Mouse (Mus musculus) intestine, embryonic 14.5 days (tissue): ENCODE results near the gene Cd47. TPM values are rescaled to one million over a fixed set of nuclear protein-coding genes. Genes with fewer than 3 reads are reported as not detected.

ENCODE experiments used
- ATAC-seq: fragments of 200-750 bp; cut with Nextera tagmentation; replicated peaks from 2 replicates; pipeline ENCODE4 v1.8.0; 2017; ENCODE audit warnings: low read depth, moderate number of reproducible peaks, moderate TSS enrichment, moderate library complexity; ENCODE audit not compliant: low FRiP score, low TSS enrichment
- DNase-seq: peaks from one replicate; pipeline ENCODE4 v3.0.0-alpha.2; 2018; ENCODE audit warnings: low spot score
- H3K27ac ChIP-seq: fragments of 300-500 bp; sonication (generic); 2 replicates; pipeline ENCODE4 v1.5.1; 2014; ENCODE audit warnings: low read depth, mild to moderate bottlenecking, control low read depth
- H3K27me3 ChIP-seq: fragments of 300-500 bp; sonication (generic); replicated peaks from 2 replicates; pipeline ENCODE4 v1.6.1; 2014; ENCODE audit warnings: low read length, control low read depth; ENCODE audit not compliant: control insufficient read depth, insufficient read depth
- H3K36me3 ChIP-seq: fragments of 300-500 bp; sonication (generic); 2 replicates; pipeline ENCODE4 v1.6.1; 2014; ENCODE audit warnings: low read length, control low read depth; ENCODE audit not compliant: control insufficient read depth, insufficient read depth
- H3K4me1 ChIP-seq: fragments of 300-500 bp; sonication (generic); replicated peaks from 2 replicates; pipeline ENCODE4 v1.6.1; 2014; ENCODE audit warnings: low read length, control low read depth, mixed read lengths; ENCODE audit not compliant: control insufficient read depth, insufficient read depth
- H3K4me2 ChIP-seq: fragments of 300-500 bp; sonication (generic); 2 replicates; pipeline ENCODE4 v1.6.1; 2014; ENCODE audit warnings: low read length
- H3K4me3 ChIP-seq: fragments of 300-500 bp; sonication (generic); 2 replicates; pipeline ENCODE4 v1.5.1; 2014; ENCODE audit warnings: low read depth, low read length, control low read depth, mixed read lengths
- H3K9ac ChIP-seq: fragments of 300-500 bp; sonication (generic); 2 replicates; pipeline ENCODE4 v1.6.1; 2014; ENCODE audit warnings: mild to moderate bottlenecking, low read length
- H3K9me3 ChIP-seq: fragments of 300-500 bp; sonication (generic); 2 replicates; pipeline ENCODE4 v1.6.1; 2016; ENCODE audit warnings: low read length, control low read depth; ENCODE audit not compliant: control insufficient read depth
- WGBS: fragments of 180-500 bp; shearing (Covaris S2); extraction: QIAGEN DNeasy Blood & Tissue Kit; methylation state at CpG from one replicate; pipeline ENCODE4 v1.1.7; 2014; 5-methylcytosine and 5-hydroxymethylcytosine counted together
- polyA plus RNA-seq: library from polyadenylated mRNA; unstranded; fragments of >200 nt; fragmentation: Nextera tagmentation; extraction: Ambion mirVana; gene quantifications from 2 replicates; pipeline ENCODE4 v1.2.1, GENCODE M21; 2014

Cd47 gene
- polyA plus RNA-seq, 1 experiment from 2014 or later = 74.7 TPM

DNA sequence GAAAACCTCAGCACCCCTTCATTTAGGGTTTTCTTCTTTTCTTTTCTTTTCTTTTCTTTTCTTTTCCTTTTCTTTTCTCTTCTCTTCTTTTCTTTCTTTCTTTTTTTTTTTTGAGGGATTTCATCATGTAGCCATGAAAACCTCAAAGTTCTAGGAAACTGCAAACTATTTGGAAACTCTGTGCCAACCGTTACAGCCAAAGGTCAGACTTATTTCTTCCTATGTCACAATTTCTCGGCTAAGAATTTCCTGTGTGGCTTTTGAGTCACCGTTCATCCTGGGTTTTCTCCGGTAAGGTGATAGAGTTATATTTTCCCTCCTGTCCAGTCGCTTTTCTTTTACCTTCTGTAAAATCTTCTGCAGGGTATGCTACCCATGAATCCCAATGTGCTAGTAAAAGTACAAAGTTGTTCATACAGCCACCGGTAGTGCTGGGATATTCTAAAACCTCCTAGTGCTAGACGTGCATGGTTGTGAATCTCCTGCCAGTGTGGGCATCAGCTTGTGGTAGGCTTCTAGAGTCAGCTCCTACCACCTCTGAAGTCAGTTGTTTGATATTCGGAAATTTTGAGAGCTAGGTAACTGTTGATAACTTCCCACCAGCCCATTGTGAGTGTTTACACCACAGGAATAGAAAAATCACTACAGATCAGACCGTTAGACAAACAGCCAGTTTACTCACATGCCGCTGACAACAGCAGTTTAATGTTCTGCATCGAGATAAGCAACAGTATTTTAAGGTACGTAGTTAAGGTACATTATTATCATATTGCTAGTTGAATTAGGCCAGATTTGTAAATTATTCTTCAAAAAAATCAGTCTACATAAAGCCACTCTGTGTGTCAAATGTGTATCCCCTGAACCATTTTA lies 29.8 kb upstream of the Cd47 start:
- DNase-seq (no peak), ATAC-seq (no peak)
- Histone ChIP-seq H3K27me3 (no peaks in the 10 kb centered on the region), H3K9ac (no peak overlapping the region), H3K36me3 (no peaks in the 10 kb centered on the region), H3K4me2 (no peak overlapping the region), H3K4me1 (no peaks in the 10 kb centered on the region), H3K4me3 (no peak overlapping the region), H3K9me3 (no peaks in the 10 kb centered on the region), H3K27ac (no peak overlapping the region)
- 86% methylated on average over 12 of the region's 12 CpGs for WGBS

GRCm38 (mm10) chr16:49771609-49772396 lies 28.5 kb upstream of the Cd47 start:
- H3K4me3 ChIP-seq = no peak overlapping the region
- no peaks in the 10 kb centered on the region for H3K36me3 ChIP-seq
- 84% methylated on average over 7 of the region's 7 CpGs for WGBS
- DNase-seq (no peak), ATAC-seq (no peak)
- H3K9ac ChIP-seq = no peak overlapping the region
- no peaks in the 10 kb centered on the region for H3K27me3 ChIP-seq
- H3K4me1 ChIP-seq = no peaks in the 10 kb centered on the region
- no peaks in the 10 kb centered on the region for H3K9me3 ChIP-seq
- no peak overlapping the region for H3K27ac ChIP-seq
- H3K4me2 ChIP-seq = no peak overlapping the region

DNA sequence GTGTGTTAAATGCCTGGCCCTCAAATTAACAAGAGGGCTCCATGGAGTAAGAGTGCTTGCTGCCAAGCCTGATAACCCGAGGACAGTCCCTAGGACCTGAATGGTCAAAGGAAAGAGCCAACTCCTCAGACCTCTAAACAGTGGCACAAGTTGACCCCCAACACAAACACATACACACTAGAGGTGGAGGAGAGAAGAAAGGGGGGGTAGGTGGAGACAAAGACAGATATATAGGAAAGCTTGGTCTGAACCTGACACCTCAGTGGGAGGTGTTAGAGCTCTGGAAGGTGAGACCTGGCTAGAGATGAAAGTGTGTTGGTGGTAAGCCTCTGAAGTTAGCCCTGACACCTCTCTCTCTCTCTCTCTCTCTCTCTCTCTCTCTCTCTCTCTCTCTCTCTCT lies 27.8 kb upstream of the Cd47 start:
- ATAC-seq = no peak
- WGBS = 53% methylated on average over 1 of the region's 1 CpGs

DNA sequence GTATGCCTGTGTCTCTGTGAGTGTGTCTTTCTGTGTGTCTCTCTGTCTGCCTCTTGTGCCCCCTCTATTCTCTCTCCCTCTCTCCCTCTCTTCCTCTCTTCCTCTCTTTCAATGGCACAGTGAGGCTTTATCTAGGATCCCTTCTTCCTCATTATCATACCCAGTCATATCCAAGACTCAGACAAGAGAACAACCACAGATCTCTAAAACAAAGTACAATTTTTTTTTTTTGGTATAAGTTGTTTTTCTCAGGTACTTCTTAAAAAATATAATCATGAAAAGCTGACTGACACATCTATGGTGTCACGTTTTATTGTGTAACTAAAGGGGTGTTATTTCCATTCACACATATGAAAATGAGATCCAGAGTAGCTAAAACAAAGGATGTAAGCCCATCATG lies 27.3 kb upstream of the Cd47 start:
- Histone ChIP-seq H3K4me1 (no peaks in the 10 kb centered on the region), H3K4me3 (no peak overlapping the region), H3K4me2 (no peak overlapping the region), H3K9me3 (no peaks in the 10 kb centered on the region), H3K9ac (no peak overlapping the region), H3K27me3 (no peaks in the 10 kb centered on the region), H3K36me3 (no peaks in the 10 kb centered on the region), H3K27ac (no peak overlapping the region)
- no peak for DNase-seq
- 74% methylated on average over 1 of the region's 1 CpGs for WGBS
- no peak for ATAC-seq

More for the DNA sequence above, 27.8 kb upstream of the Cd47 start:
- Histone ChIP-seq H3K27me3 (no peaks in the 10 kb centered on the region), H3K36me3 (no peaks in the 10 kb centered on the region), H3K4me3 (no peak overlapping the region), H3K4me1 (no peaks in the 10 kb centered on the region), H3K27ac (no peak overlapping the region), H3K9ac (no peak overlapping the region), H3K9me3 (no peaks in the 10 kb centered on the region), H3K4me2 (no peak overlapping the region)
- DNase-seq = no peak

DNA sequence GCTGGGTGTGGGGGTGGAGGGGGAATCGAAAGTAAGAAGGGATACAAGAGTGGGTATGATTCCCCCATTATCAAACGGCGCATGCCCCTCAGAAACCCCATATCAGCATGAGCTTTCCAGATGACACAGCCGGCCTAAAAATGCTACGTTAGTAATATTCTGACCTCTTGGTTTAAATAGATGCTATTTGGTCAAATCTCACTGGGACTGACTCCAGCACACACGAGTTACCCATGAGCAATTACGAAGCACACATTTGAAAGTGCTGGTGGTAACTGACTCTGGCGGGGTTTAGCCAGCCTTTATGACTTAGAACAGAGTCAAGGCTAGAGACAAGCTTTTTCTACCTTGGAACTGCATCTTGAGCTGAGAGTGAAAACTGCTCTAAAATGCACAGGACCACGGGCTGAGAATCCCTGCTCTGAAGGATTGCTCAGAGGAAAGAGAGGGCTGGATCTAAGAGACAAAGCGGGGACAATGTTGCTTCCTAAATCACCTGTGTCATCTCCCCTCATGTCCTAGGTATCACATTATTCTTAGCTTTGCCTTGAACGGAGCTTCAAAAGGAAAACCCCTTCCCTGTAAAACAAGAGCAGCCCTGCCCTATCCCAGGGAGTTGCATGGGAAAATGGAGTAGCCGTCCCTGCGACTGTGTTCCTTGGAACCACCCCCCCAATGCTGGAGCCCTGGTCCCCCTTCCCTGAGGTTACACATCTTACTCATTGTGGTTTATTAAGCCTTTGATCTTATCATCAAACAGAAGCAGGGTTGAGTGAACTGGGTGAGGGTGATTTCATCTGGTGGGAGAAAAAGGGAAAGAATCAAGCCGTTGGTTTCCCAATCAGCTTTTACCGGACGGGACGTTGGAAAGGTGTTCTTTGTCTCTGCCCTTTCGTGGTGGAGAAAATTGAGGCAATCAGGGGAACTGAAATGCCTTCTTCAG lies 26.0 kb upstream of the Cd47 start:
- DNase-seq (no peak), ATAC-seq (no peak)
- no peak overlapping the region for H3K9ac ChIP-seq
- WGBS = 79% methylated on average over 18 of the region's 18 CpGs
- no peaks in the 10 kb centered on the region for H3K36me3 ChIP-seq
- H3K9me3 ChIP-seq = no peaks in the 10 kb centered on the region
- H3K4me1 ChIP-seq = no peaks in the 10 kb centered on the region
- H3K4me2 ChIP-seq = no peak overlapping the region
- no peaks in the 10 kb centered on the region for H3K27me3 ChIP-seq
- H3K27ac ChIP-seq = no peak overlapping the region
- no peak overlapping the region for H3K4me3 ChIP-seq

DNA sequence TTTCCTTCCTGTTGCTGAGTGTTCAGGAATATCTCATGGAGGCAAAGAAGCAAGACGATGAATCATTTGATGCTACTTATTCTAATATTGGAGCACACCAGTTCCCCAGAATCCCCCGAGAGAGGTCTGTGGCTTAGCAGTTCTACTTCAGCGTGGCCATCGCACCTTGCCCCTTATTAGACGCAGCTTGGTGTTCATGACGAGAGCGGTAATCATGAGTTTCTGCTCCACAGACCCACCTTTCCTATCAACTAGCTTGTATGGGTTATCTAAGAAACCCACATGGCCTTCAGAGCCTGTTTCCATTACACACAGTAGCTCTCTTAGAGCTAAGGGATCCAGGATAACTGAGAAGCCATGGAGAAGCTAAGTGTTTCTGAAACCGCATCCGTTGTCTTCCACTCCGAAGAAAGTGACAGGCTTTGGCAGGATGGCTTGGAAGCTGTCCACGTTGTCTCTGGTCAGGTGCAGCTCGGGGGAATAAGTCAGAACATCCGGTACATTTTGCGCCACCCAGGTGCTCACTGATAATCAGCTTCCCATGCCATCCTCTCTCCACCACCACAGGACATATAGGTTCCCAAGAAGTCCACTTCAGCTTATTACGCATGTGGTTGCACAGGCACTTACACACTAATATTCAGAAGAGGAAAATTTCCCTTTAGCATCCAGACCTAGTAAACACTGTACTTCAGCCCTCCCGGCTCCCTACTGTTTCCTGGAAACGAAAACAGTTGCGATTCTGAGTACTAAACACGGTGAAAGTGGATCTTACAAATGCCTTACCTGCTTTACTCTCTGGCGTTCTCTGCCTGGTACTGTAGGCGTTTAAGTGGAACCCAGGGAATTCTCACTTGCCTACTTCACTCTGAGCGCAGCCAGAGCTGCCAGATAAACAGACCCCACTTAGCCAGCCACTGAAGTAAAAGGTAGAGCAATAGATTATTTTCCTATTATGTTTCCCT lies 25.0 kb upstream of the Cd47 start:
- ATAC-seq (no peak), DNase-seq (no peak)
- no peak overlapping the region for H3K4me3 ChIP-seq
- no peak overlapping the region for H3K9ac ChIP-seq
- no peak overlapping the region for H3K27ac ChIP-seq
- H3K9me3 ChIP-seq = no peaks in the 10 kb centered on the region
- H3K36me3 ChIP-seq = no peaks in the 10 kb centered on the region
- H3K27me3 ChIP-seq = no peaks in the 10 kb centered on the region
- no peaks in the 10 kb centered on the region for H3K4me1 ChIP-seq
- WGBS = 86% methylated on average over 22 of the region's 22 CpGs
- no peak overlapping the region for H3K4me2 ChIP-seq

DNA sequence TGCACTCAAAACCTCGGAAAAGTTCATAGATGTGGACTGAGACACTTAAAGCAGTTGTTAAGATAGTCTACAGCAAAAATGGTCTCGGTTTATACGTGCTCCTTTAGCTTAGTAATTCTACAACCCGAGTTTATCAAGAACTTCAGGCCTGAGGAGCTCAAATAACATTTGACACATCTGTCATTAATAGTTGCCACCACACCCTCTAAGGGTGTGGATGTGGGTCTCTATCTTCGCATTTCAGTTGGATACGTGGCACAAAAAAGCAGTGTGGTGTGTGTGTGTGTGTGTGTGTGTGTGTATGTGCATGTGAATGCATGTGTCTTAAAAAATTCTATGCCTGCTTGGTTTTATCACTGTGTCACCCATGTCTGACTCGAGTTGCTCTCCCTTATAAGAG lies 23.4 kb upstream of the Cd47 start:
- 72% methylated on average over 7 of the region's 7 CpGs for WGBS
- H3K36me3 ChIP-seq = no peaks in the 10 kb centered on the region
- no peak for ATAC-seq
- no peaks in the 10 kb centered on the region for H3K9me3 ChIP-seq
- no peaks in the 10 kb centered on the region for H3K4me1 ChIP-seq
- H3K27ac ChIP-seq = no peak overlapping the region
- no peak for DNase-seq
- H3K4me3 ChIP-seq = no peak overlapping the region
- no peak overlapping the region for H3K9ac ChIP-seq
- no peak overlapping the region for H3K4me2 ChIP-seq
- H3K27me3 ChIP-seq = no peaks in the 10 kb centered on the region
